Mouse (Mus musculus): Measurements from ENCODE around the gene Zfp830.

The Zfp830 gene

GRCm38 (mm10) chr11:82763742-82764437 lies at the start of gene Zfp830, which contains the start of gene Cct6b:
Zfp830 (plus strand) TSS chr11:82764345.
Cct6b (minus strand) TSS chr11:82764321.
- DNase-seq = peak; percentile 90

- DNase-seq = no peak
Measured at GRCm38 (mm10) chr11:82719294-82719693, 44.9 kb upstream of the Zfp830 start.

GRCm38 (mm10) chr11:82726862-82727261 lies 37.3 kb upstream of the Zfp830 start:
- no peak for DNase-seq

- DNase-seq = no peak
Measured at GRCm38 (mm10) chr11:82734227-82734626, 29.9 kb upstream of the Zfp830 start.

GRCm38 (mm10) chr11:82739006-82739405 lies 25.1 kb upstream of the Zfp830 start:
- DNase-seq = no peak

- peak; percentile 67 for DNase-seq
Measured at GRCm38 (mm10) chr11:82746138-82746537, 18.0 kb upstream of the Zfp830 start.

- DNase-seq = peak; percentile 42
Measured at GRCm38 (mm10) chr11:82746857-82747366, 17.2 kb upstream of the Zfp830 start.

GRCm38 (mm10) chr11:82752349-82753115 lies 11.6 kb upstream of the Zfp830 start:
- no peak for DNase-seq

GRCm38 (mm10) chr11:82755919-82756318 lies 8.2 kb upstream of the Zfp830 start:
- no peak for DNase-seq

GRCm38 (mm10) chr11:82762286-82762829 lies 1.8 kb upstream of the Zfp830 start:
- peak; percentile 19 for DNase-seq

- DNase-seq = peak; percentile 9
Measured at GRCm38 (mm10) chr11:82763261-82763660, 884 bp upstream of the Zfp830 start.

- no peak for DNase-seq
Measured at GRCm38 (mm10) chr11:82764438-82764924, 336 bp downstream of the Zfp830 start.

GRCm38 (mm10) chr11:82780134-82780533 lies 16.0 kb downstream of the Zfp830 start:
- no peak for DNase-seq

GRCm38 (mm10) chr11:82780983-82781903 lies 17.1 kb downstream of the Zfp830 start, which contains the start of gene Lig3:
Lig3 (plus strand) TSS chr11:82781108.
- peak; percentile 96 for DNase-seq

- no peak for DNase-seq
Measured at GRCm38 (mm10) chr11:82782197-82782596, 18.1 kb downstream of the Zfp830 start.

GRCm38 (mm10) chr11:82783453-82783852 lies 19.3 kb downstream of the Zfp830 start:
- DNase-seq = no peak

- DNase-seq = no peak
Measured at GRCm38 (mm10) chr11:82806656-82807055, 42.5 kb downstream of the Zfp830 start.

- DNase-seq = no peak
Measured at GRCm38 (mm10) chr11:82807370-82807769, 43.2 kb downstream of the Zfp830 start.

GRCm38 (mm10) chr11:82808485-82808884 lies 44.3 kb downstream of the Zfp830 start:
- DNase-seq = no peak

All from thymus, postnatal 14 days (tissue).